Mouse (Mus musculus): ENCODE results near the gene Atcay. TPM values are rescaled to one million over a fixed set of nuclear protein-coding genes. Genes with fewer than 3 reads are reported as not detected.
"Not testable (repeated sequence)": the region's sequence is repeated elsewhere in the genome, so short reads cannot be mapped to it uniquely, and the experiment has no call there.

Gene Atcay
- polyA plus RNA-seq, 1 experiment from 2014 or later: 33.7 TPM

- Histone ChIP-seq H3K9me3 (replicated peaks) (no peaks in the 10 kb centered on the region), H3K27me3 (peaks cover 59% of the 10 kb centered on the region), H3K27ac (no peak overlapping the region), H3K4me1 (peaks cover 22% of the 10 kb centered on the region), H3K4me3 (no peak overlapping the region), H3K9ac (no peak overlapping the region), H3K4me2 (replicated peaks) (no peak overlapping the region), H3K36me3 (peaks cover 3% of the 10 kb centered on the region; the same call in 1 of the 2 replicates)
- no peak for ATAC-seq (ENCODE audit: low FRiP score)
- WGBS: 75% methylated on average over 2 of the region's 2 CpGs
Measured at GRCm38 (mm10) chr10:81238618-81239017, 8.0 kb upstream of the Atcay start.

GRCm38 (mm10) chr10:81236471-81237268 is 6.0 kb upstream of the Atcay start:
- Histone ChIP-seq H3K9me3 (replicated peaks) (no peaks in the 10 kb centered on the region), H3K27ac (no peak overlapping the region), H3K4me1 (peaks cover 26% of the 10 kb centered on the region), H3K27me3 (peaks cover 41% of the 10 kb centered on the region), H3K36me3 (no peaks in the 10 kb centered on the region), H3K4me3 (no peak overlapping the region), H3K9ac (0 out of 2 replicates have a peak overlapping the region, but pooled peaks have one; percentile 23), H3K4me2 (replicated peaks) (no peak overlapping the region)
- no peak for ATAC-seq (ENCODE audit: low FRiP score)
- WGBS: 86% methylated on average over 12 of the region's 12 CpGs

- ATAC-seq (ENCODE audit: low FRiP score): no peak
- H3K9me3 ChIP-seq (replicated peaks): no peaks in the 10 kb centered on the region
- H3K36me3 ChIP-seq: no peaks in the 10 kb centered on the region
- H3K9ac ChIP-seq: no peak overlapping the region
- H3K4me3 ChIP-seq: no peak overlapping the region
- WGBS: 82% methylated on average over 6 of the region's 6 CpGs
- H3K4me1 ChIP-seq: peaks cover 31% of the 10 kb centered on the region
- H3K4me2 ChIP-seq (replicated peaks): no peak overlapping the region; the same call in 1 of the 2 replicates
- H3K27ac ChIP-seq: no peak overlapping the region
- peaks cover 29% of the 10 kb centered on the region for H3K27me3 ChIP-seq
Measured at GRCm38 (mm10) chr10:81234206-81234605, 3.6 kb upstream of the Atcay start.

GRCm38 (mm10) chr10:81233226-81233585 is 2.6 kb upstream of the Atcay start:
- Histone ChIP-seq H3K36me3 (no peaks in the 10 kb centered on the region), H3K4me1 (peaks cover 40% of the 10 kb centered on the region), H3K27ac (0 out of 2 replicates have a peak overlapping the region, but pooled peaks have one; percentile 23), H3K4me2 (replicated peaks) (peak overlapping the region; percentile 78), H3K4me3 (peak overlapping the region; percentile 64), H3K27me3 (peaks cover 27% of the 10 kb centered on the region), H3K9ac (peak overlapping the region; percentile 77), H3K9me3 (replicated peaks) (no peaks in the 10 kb centered on the region)
- WGBS: 2% methylated on average over 22 of the region's 28 CpGs
- peak; percentile 36 for ATAC-seq (ENCODE audit: low FRiP score)

- 8% methylated on average over 29 of the region's 29 CpGs for WGBS
- Histone ChIP-seq H3K27ac (0 out of 2 replicates have a peak within 1 kb of the TSS, but pooled peaks have one; percentile 23), H3K9me3 (replicated peaks) (no peaks in the 10 kb centered on the region), H3K36me3 (no peaks in the 10 kb centered on the region), H3K27me3 (peaks cover 22% of the 10 kb centered on the region), H3K4me1 (peaks cover 40% of the 10 kb centered on the region), H3K9ac (peak within 1 kb of the TSS; percentile 77), H3K4me3 (peak within 1 kb of the TSS; percentile 64), H3K4me2 (replicated peaks) (peak within 1 kb of the TSS; percentile 78)
- ATAC-seq (ENCODE audit: low FRiP score): peak; percentile 53
Measured at GRCm38 (mm10) chr10:81232580-81233225, 2.1 kb upstream of the Atcay start, which contains the start of gene Zfr2. Gene Zfr2, plus strand, starts transcription at chr10:81233155.

- Histone ChIP-seq H3K4me1 (peaks cover 38% of the 10 kb centered on the region), H3K9ac (peak overlapping the region; percentile 27; the same call in 1 of the 2 replicates), H3K4me2 (replicated peaks) (peak overlapping the region; percentile 62), H3K4me3 (peak overlapping the region; percentile 58), H3K9me3 (replicated peaks) (no peaks in the 10 kb centered on the region), H3K27ac (peak overlapping the region; percentile 85), H3K36me3 (no peaks in the 10 kb centered on the region), H3K27me3 (peaks cover 17% of the 10 kb centered on the region; the same call in 1 of the 2 replicates)
- ATAC-seq (ENCODE audit: low FRiP score): 0 out of 2 replicates have a peak, but pooled peaks have one; percentile 1
- 48% methylated on average over 7 of the region's 7 CpGs for WGBS
Measured at GRCm38 (mm10) chr10:81231436-81231835, 803 bp upstream of the Atcay start.

- H3K9me3 ChIP-seq (replicated peaks): no peaks in the 10 kb centered on the region
- peak overlapping the region; percentile 58 for H3K4me3 ChIP-seq
- peaks cover 17% of the 10 kb centered on the region; the same call in 1 of the 2 replicates for H3K27me3 ChIP-seq
- H3K27ac ChIP-seq: peak overlapping the region; percentile 80
- ATAC-seq (ENCODE audit: low FRiP score): peak; percentile 33; the same call in 1 of the 2 replicates
- no peaks in the 10 kb centered on the region for H3K36me3 ChIP-seq
- 10% methylated on average over 20 of the region's 20 CpGs for WGBS
- H3K4me2 ChIP-seq (replicated peaks): peak overlapping the region; percentile 62
- peaks cover 36% of the 10 kb centered on the region for H3K4me1 ChIP-seq
- H3K9ac ChIP-seq: peak overlapping the region; percentile 77
Measured at GRCm38 (mm10) chr10:81229735-81230437, 747 bp downstream of the Atcay start.

- not testable (repeated sequence) for H3K4me2 ChIP-seq (replicated peaks); H3K4me1 ChIP-seq; H3K9ac ChIP-seq; H3K27me3 ChIP-seq; H3K4me3 ChIP-seq; ATAC-seq (ENCODE audit: low FRiP score); H3K9me3 ChIP-seq (replicated peaks); H3K27ac ChIP-seq
- 73% methylated on average over 2 of the region's 2 CpGs for WGBS
- H3K36me3 ChIP-seq: peaks cover 35% of the 10 kb centered on the region
Measured at GRCm38 (mm10) chr10:81223731-81224130, 6.9 kb downstream of the Atcay start.

GRCm38 (mm10) chr10:81221402-81222015 is 9.1 kb downstream of the Atcay start:
- H3K27ac ChIP-seq: no peak overlapping the region
- H3K27me3 ChIP-seq: no peaks in the 10 kb centered on the region
- H3K9ac ChIP-seq: no peak overlapping the region
- 87% methylated on average over 5 of the region's 5 CpGs for WGBS
- H3K4me1 ChIP-seq: no peaks in the 10 kb centered on the region
- peaks cover 48% of the 10 kb centered on the region for H3K36me3 ChIP-seq
- ATAC-seq (ENCODE audit: low FRiP score): no peak
- no peaks in the 10 kb centered on the region for H3K9me3 ChIP-seq (replicated peaks)
- H3K4me2 ChIP-seq (replicated peaks): no peak overlapping the region
- no peak overlapping the region for H3K4me3 ChIP-seq

GRCm38 (mm10) chr10:81217964-81218363 is 12.7 kb downstream of the Atcay start:
- H3K27me3 ChIP-seq: no peaks in the 10 kb centered on the region
- 40% methylated on average over 7 of the region's 7 CpGs for WGBS
- peaks cover 68% of the 10 kb centered on the region for H3K36me3 ChIP-seq
- no peak overlapping the region for H3K4me3 ChIP-seq
- no peak overlapping the region for H3K4me2 ChIP-seq (replicated peaks)
- ATAC-seq (ENCODE audit: low FRiP score): 0 out of 2 replicates have a peak, but pooled peaks have one; percentile 29
- no peak overlapping the region for H3K9ac ChIP-seq
- H3K27ac ChIP-seq: no peak overlapping the region
- no peaks in the 10 kb centered on the region for H3K4me1 ChIP-seq
- H3K9me3 ChIP-seq (replicated peaks): no peaks in the 10 kb centered on the region

- H3K27me3 ChIP-seq; H3K9ac ChIP-seq; H3K4me3 ChIP-seq; H3K4me2 ChIP-seq (replicated peaks); ATAC-seq (ENCODE audit: low FRiP score); H3K27ac ChIP-seq; H3K9me3 ChIP-seq (replicated peaks); H3K4me1 ChIP-seq: not testable (repeated sequence)
- 22% methylated on average over 1 of the region's 1 CpGs for WGBS
- peaks cover 75% of the 10 kb centered on the region for H3K36me3 ChIP-seq
Measured at GRCm38 (mm10) chr10:81217267-81217666, 13.4 kb downstream of the Atcay start.
